Mouse (Mus musculus): Measurements from ENCODE around the gene Cyp4a14. TPM values are rescaled to one million over a fixed set of nuclear protein-coding genes. Genes with fewer than 3 reads are reported as not detected.
"Not testable (repeated sequence)": the region's sequence is repeated elsewhere in the genome, so short reads cannot be mapped to it uniquely, and the experiment has no call there.

Gene Cyp4a14
- polyA plus RNA-seq (2015; fragmentation: Nextera tagmentation; extraction: Ambion mirVana): not detected in 2 replicates

DNA sequence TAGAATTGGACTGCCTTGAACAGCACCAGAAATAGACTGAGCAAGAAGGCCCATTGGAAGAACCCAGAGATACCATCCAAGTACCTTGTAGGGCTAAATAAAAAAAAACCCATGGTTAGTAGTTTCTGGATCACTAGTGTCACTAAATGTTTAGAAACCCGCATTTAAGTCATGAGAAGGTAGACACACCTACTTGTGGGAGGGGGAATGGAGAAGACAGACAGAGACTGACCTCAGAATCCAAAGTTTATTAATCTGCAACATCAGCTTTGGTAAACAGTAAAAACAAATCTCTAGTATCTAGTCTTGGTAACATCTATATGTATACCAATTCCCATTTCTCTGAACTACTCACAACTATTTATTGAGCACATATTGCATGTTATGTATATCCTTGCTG is at the start of gene Cyp4a14:
Gene Cyp4a14, minus strand, starts transcription at position 142 of the 400 bp plus-strand sequence.
- H3K4me2 ChIP-seq: no peak within 1 kb of the TSS
- H3K4me3 ChIP-seq: no peak within 1 kb of the TSS
- H3K4me1 ChIP-seq: no peaks in the 10 kb centered on the region
- H3K27me3 ChIP-seq: no peaks in the 10 kb centered on the region
- no peaks in the 10 kb centered on the region for H3K9me3 ChIP-seq (replicated peaks)
- ATAC-seq: no peak
- H3K27ac ChIP-seq: no peak within 1 kb of the TSS
- 90% methylated on average over 1 of the region's 1 CpGs for WGBS
- H3K9ac ChIP-seq: no peak within 1 kb of the TSS
- H3K36me3 ChIP-seq (ENCODE audit: poor library complexity, severe bottlenecking): no peaks in the 10 kb centered on the region

DNA sequence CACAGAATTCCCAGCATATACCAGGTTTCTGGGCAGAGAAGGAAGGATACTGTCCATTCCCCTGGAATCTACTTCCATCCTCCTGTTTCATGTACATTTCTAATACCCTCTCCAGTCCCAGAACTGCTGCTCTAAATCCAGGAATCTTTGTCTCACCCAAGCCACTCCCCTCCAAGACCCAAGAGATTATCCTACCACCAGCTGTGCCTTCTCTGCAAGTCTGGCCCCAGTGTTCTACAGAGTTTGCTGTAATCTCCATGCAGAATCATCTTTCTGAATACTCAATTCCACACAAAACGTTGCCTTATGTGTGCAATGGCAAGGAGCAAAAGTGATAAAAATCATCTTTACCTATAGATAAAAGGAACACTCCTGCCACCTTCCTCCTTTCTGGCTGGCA is 49.2 kb upstream of the Cyp4a14 start:
- no peaks in the 10 kb centered on the region for H3K36me3 ChIP-seq (ENCODE audit: poor library complexity, severe bottlenecking)
- H3K9me3 ChIP-seq (replicated peaks): no peaks in the 10 kb centered on the region
- no peak overlapping the region for H3K4me2 ChIP-seq
- no peaks in the 10 kb centered on the region for H3K4me1 ChIP-seq
- no peak overlapping the region for H3K9ac ChIP-seq
- H3K4me3 ChIP-seq: no peak overlapping the region
- no peak for ATAC-seq
- 33% methylated on average over 1 of the region's 1 CpGs for WGBS
- H3K27ac ChIP-seq: no peak overlapping the region
- no peaks in the 10 kb centered on the region for H3K27me3 ChIP-seq

DNA sequence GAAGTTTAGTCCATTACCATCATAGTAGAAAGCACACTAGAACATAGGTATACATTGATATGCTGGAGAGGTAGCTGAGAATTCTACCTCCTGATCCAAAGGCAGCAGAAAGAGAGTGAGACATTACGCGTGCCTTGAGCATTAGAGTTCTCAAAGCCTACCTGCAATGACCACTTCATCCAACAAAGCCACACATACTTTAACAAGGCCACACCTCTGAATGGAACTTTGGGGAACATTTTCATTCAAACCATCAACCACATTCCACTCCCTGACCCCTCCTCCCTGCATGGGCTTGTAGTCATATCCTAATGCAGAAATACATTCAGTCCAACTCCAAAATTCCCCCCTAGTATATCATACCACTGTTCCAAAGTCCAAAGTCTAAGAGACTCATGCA is 25.8 kb upstream of the Cyp4a14 start:
- WGBS: 96% methylated on average over 2 of the region's 2 CpGs
- no peak for ATAC-seq

DNA sequence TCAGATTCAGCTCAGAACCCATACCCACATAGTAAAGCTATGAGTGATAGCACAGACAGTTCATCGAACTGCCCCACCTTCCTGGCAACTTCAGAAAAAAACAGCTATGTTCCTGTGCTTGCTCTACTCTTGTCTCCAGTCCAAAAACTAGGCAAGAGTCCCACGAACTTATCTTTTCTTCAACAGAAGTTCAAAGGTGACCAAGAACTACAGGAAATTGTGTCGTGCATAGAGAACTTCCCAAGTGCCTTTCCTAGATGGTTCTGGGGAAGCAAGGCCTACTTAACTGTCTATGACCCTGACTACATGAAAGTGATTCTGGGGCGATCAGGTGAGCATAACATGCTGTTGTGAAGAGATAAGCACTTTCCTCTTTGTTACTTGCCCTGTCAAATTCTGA is 23.5 kb upstream of the Cyp4a14 start:
- WGBS: 85% methylated on average over 4 of the region's 4 CpGs
- H3K4me3 ChIP-seq: no peak overlapping the region
- no peak overlapping the region for H3K4me2 ChIP-seq
- no peak for ATAC-seq
- H3K4me1 ChIP-seq: no peaks in the 10 kb centered on the region
- H3K9ac ChIP-seq: no peak overlapping the region
- H3K27ac ChIP-seq: no peak overlapping the region
- no peaks in the 10 kb centered on the region for H3K9me3 ChIP-seq (replicated peaks)
- H3K36me3 ChIP-seq (ENCODE audit: poor library complexity, severe bottlenecking): no peaks in the 10 kb centered on the region
- no peaks in the 10 kb centered on the region for H3K27me3 ChIP-seq

More for the DNA sequence above, 25.8 kb upstream of the Cyp4a14 start:
- no peak overlapping the region for H3K4me3 ChIP-seq
- H3K9me3 ChIP-seq (replicated peaks): no peaks in the 10 kb centered on the region
- no peak overlapping the region for H3K4me2 ChIP-seq
- H3K9ac ChIP-seq: no peak overlapping the region
- H3K4me1 ChIP-seq: no peaks in the 10 kb centered on the region
- no peak overlapping the region for H3K27ac ChIP-seq
- H3K36me3 ChIP-seq (ENCODE audit: poor library complexity, severe bottlenecking): no peaks in the 10 kb centered on the region
- H3K27me3 ChIP-seq: no peaks in the 10 kb centered on the region

DNA sequence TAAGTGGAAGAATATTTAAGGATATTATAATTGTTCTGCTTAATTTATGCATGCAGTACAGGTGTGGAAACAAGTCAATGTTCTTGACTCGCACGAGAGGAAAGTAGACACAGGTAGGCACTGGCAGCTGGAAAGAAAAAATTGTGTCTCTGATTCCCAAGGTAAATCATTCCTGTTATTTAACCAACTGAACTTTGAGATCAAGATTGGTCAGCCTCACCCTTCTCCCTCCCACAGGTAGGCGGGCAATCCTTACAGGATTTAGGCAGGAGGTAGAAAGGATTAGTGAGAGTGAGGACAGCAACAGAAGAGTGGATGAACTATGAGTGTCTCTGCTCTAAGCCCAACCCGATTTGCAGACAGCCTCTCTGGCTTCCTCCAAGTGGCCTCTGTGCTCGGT is 22.1 kb upstream of the Cyp4a14 start, which contains the start of gene Cyp4a10:
Gene Cyp4a10, plus strand, starts transcription at position 265 of the 400 bp plus-strand sequence.
- not testable (repeated sequence) for H3K36me3 ChIP-seq (ENCODE audit: poor library complexity, severe bottlenecking); H3K9me3 ChIP-seq (replicated peaks); H3K27me3 ChIP-seq; H3K9ac ChIP-seq; ATAC-seq; H3K27ac ChIP-seq; H3K4me3 ChIP-seq; H3K4me1 ChIP-seq; H3K4me2 ChIP-seq
- 73% methylated on average over 5 of the region's 5 CpGs for WGBS

DNA sequence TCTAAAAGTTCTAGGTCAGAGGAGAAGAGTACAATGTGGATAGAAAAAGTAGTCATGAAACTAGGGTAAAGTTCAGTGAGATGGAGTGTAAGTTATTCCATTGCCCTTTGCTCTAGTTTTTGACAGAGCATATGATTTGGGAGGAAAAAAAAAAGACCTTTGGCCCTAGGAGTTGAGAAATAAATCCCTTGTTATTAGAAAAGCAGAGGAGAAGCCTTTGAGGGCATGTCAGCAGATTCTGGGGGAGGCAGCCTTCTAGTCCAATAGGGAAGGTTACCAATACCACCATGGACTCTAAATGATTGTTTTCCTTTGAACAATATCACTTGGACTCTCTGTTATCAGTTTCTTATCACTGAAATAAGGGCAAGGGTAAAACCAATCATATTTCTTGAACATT is 18.0 kb upstream of the Cyp4a14 start:
- H3K36me3 ChIP-seq (ENCODE audit: poor library complexity, severe bottlenecking); H3K4me3 ChIP-seq; H3K4me2 ChIP-seq; H3K4me1 ChIP-seq; H3K9me3 ChIP-seq (replicated peaks); H3K27me3 ChIP-seq; ATAC-seq; H3K27ac ChIP-seq; H3K9ac ChIP-seq: not testable (repeated sequence)

DNA sequence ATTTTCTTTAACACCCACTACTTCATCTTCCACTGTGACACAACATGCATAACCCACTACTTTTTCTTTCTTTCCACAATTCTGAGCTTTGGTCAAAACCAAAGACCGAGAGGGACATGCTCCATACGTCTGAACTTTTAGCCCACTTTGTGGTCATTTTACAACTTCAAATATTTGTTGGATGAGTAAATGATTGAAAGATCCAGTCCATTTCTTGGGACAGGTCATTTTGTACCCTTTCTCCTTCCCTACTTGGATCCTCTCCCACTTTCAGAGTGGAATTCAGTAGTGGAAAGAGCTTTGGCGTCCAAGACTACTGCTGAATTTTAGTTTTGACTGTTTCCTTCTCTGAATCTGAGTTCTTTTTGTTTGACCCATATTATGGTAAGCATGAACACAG is 1.5 kb upstream of the Cyp4a14 start:
- no peaks in the 10 kb centered on the region for H3K36me3 ChIP-seq (ENCODE audit: poor library complexity, severe bottlenecking)
- 90% methylated on average over 3 of the region's 3 CpGs for WGBS
- H3K27me3 ChIP-seq: no peaks in the 10 kb centered on the region
- H3K9ac ChIP-seq: no peak overlapping the region
- H3K4me3 ChIP-seq: no peak overlapping the region
- no peak for ATAC-seq
- no peaks in the 10 kb centered on the region for H3K4me1 ChIP-seq
- H3K4me2 ChIP-seq: no peak overlapping the region
- no peaks in the 10 kb centered on the region for H3K9me3 ChIP-seq (replicated peaks)
- no peak overlapping the region for H3K27ac ChIP-seq

DNA sequence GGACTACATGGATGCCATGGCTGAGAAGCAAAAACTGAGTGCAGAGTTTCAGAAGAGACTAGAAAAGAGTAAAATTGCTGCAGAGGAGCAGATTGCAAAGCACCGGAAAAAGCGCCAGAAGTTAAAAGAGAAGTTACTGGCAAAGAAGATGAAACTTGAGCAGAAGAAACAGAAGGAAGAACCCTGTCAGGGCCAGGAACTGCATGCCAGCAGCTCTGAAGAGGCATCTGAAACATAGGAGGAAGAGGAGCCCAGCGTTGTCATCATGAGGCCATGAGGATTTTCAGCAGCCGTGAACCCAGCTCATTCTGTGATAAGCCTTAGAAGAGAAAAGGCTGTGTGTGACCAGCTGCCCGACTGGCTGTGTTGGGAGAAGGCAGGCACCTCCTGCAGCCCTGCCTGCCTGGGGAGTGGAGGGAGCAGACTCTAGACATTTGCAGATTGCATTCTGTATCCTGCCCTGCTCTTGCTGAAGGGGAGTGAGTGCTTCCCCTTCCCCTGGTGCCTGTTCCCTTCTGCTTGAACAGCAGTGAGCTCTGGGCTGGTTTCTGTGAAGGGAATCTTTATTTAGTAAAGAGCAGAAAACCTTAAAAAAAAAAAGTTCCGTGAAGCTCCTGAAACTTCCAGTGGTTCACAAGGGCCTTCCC is 14.8 kb downstream of the Cyp4a14 start:
- H3K9ac ChIP-seq: no peak overlapping the region
- no peaks in the 10 kb centered on the region for H3K4me1 ChIP-seq
- no peak overlapping the region for H3K27ac ChIP-seq
- H3K4me3 ChIP-seq: no peak overlapping the region
- no peaks in the 10 kb centered on the region for H3K27me3 ChIP-seq
- 79% methylated on average over 6 of the region's 6 CpGs for WGBS
- no peak overlapping the region for H3K4me2 ChIP-seq
- H3K36me3 ChIP-seq (ENCODE audit: poor library complexity, severe bottlenecking): no peaks in the 10 kb centered on the region
- H3K9me3 ChIP-seq (replicated peaks): no peaks in the 10 kb centered on the region
- ATAC-seq: no peak

DNA sequence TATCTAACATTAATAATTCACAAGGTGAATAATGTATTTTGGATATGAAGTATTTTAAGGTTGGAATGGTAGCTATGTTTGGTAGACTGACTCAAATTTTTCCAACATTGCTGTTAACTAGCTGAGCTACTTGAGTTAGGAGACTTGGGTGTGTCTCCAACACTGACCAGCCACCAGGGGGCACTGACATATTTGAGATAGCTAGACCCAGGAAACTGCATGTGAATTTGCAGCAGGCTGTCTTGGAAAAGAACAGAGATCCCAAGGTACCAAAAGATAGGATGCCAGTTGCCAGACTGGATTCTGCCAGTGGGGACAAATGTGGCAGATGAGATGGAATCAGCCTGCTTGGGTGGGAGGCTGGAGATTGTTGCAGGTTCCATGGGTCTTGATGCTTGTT is 19.9 kb downstream of the Cyp4a14 start:
- H3K27me3 ChIP-seq; H3K9me3 ChIP-seq (replicated peaks); H3K9ac ChIP-seq; H3K27ac ChIP-seq; H3K4me3 ChIP-seq; H3K36me3 ChIP-seq (ENCODE audit: poor library complexity, severe bottlenecking); H3K4me1 ChIP-seq; H3K4me2 ChIP-seq; ATAC-seq: not testable (repeated sequence)

DNA sequence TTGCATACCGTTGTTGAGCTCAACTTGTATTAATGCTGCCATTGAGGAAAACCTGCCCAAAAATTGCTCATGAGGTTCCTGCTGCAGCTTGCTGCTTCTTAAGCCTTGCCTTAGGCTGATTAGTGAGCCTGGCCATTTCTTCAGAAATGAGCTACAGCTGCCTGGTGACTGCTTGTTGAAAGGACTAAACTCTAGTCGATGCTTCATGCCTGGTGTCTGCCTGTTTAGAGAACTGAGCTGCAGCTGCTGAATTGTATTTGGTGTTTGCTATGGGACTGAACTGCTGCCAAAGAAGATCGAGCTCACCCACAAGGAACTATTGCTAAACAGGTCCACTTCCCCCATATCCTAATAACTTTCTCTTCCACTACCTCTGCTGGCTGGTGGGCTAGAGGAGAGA is 22.4 kb downstream of the Cyp4a14 start:
- not testable (repeated sequence) for H3K27ac ChIP-seq; H3K4me3 ChIP-seq; H3K27me3 ChIP-seq; H3K4me2 ChIP-seq; H3K36me3 ChIP-seq (ENCODE audit: poor library complexity, severe bottlenecking); H3K4me1 ChIP-seq; ATAC-seq; H3K9me3 ChIP-seq (replicated peaks); H3K9ac ChIP-seq
- WGBS: 79% methylated on average over 3 of the region's 3 CpGs

DNA sequence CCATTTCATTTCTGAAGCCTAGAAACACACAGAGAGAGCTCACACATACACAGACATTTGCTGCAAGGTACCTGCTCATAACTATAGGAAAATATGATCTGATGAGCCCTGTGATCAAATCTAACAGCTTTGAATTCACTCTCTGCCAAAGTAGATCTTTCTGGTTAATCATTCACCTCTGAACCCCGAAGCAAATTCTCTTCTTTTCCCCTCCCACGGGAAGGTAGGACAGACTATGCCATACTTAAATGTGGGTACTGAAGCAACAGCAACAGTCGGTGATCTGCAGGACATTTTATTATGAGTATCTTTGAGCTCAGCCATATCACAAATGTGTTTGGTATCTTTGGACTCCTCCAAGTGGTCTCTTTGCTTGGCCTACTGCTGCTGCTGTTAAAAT is 43.6 kb downstream of the Cyp4a14 start, which contains the start of gene Cyp4a30b:
Gene Cyp4a30b, plus strand, starts transcription at position 301 of the 400 bp plus-strand sequence.
- 86% methylated on average over 3 of the region's 3 CpGs for WGBS
- H3K27me3 ChIP-seq: no peaks in the 10 kb centered on the region
- no peak within 1 kb of the TSS for H3K4me2 ChIP-seq
- 0 out of 2 replicates have a peak, but pooled peaks cover 3% of the 10 kb centered on the region for H3K9me3 ChIP-seq (replicated peaks)
- H3K27ac ChIP-seq: no peak within 1 kb of the TSS
- no peaks in the 10 kb centered on the region for H3K36me3 ChIP-seq (ENCODE audit: poor library complexity, severe bottlenecking)
- no peaks in the 10 kb centered on the region for H3K4me1 ChIP-seq
- no peak for ATAC-seq
- H3K9ac ChIP-seq: no peak within 1 kb of the TSS
- H3K4me3 ChIP-seq: no peak within 1 kb of the TSS

DNA sequence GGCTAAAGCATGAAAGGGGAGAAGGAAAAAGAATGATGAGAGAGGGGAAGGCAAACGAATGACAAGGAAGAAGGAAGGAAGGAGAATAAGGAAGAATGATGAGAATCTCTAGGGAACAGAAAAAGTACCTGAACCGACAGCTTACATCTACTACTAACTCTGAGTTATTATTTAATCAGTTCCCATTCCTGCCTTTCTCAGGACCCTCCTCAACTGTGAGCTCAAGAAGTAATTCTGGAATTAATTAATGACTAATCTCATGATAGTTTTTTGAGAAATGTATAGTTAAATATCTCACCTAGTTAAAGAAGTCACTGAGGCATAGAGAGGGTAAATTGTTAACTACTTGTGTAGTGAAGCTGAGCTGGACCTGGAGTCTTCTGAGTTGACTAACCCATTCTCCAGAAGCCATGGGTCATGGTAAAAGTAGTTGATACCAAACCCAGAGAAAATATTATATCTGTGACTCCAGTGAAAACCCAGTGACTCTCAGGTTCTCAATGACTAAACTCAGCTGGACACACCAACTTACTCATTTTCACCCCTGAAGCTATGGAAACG is 45.3 kb downstream of the Cyp4a14 start:
- no peaks in the 10 kb centered on the region for H3K4me1 ChIP-seq
- no peak overlapping the region for H3K4me3 ChIP-seq
- H3K27me3 ChIP-seq: no peaks in the 10 kb centered on the region
- no peak for ATAC-seq
- no peak overlapping the region for H3K27ac ChIP-seq
- H3K4me2 ChIP-seq: no peak overlapping the region
- 68% methylated on average over 3 of the region's 3 CpGs for whole genome bisulfite sequencing
- no peaks in the 10 kb centered on the region for H3K36me3 ChIP-seq (ENCODE audit: poor library complexity, severe bottlenecking)
- 0 out of 2 replicates have a peak, but pooled peaks cover 3% of the 10 kb centered on the region for H3K9me3 ChIP-seq (replicated peaks)
- no peak overlapping the region for H3K9ac ChIP-seq

All from forebrain, embryonic 13.5 days (tissue).